12 mouse cellular contexts compared by ENCODE assay signal in the genomic region with DNA sequence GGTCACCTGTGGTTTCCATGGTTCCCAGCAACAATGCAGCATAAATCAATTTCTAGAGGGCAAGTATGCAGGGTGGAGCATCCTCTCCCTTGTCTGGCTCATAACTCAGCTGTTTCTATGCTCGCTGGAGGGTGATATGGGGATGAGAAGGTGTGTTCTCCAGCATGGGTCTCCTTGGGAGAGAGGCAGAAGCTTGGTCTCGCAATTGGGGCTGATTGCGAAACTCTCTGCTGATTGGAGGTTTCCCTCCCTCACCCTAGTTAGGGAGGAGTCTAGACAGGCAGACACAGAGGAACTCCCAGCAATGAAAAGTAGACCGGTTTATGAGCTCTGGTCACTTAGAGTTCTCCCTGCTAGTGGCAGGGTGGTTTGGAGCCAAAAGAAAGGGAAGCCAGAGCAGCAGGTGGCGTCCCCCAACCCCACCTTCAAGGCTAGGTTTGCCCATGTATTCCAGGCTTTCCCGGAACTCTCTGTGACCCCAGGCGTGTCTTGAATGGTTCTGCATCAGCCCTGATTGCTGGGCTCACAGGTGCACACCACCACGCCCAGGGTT. TPM values are rescaled to one million over a fixed set of nuclear protein-coding genes. Genes with fewer than 3 reads are reported as not detected.
DNase-seq lines count a peak whose midpoint lies in the region; ATAC-seq and TF ChIP-seq lines count a peak whose summit lies in the region.
"Had no signal": no experiment of that assay in that cellular context is flagged by ENCODE, and none has a peak within 500 bp of the region (broad histone marks: within the 10 kb centered on the region; RNA-seq: fewer than 3 reads in every experiment).

No protein-coding gene starts in this region.

- no peaks in the 10 kb centered on the region for H3K9me3 ChIP-seq in forebrain, postnatal 0 days (ENCODE audit: low read length)
- H3K9me3 ChIP-seq: embryonic facial prominence, embryonic 12.5 days; heart, embryonic 10.5 days had no signal

- H3K27ac ChIP-seq in forebrain, postnatal 0 days (ENCODE audit: low read depth, low read length), result no peak overlapping the region
- H3K27ac ChIP-seq: embryonic facial prominence, embryonic 12.5 days; heart, embryonic 10.5 days; hindbrain, postnatal 0 days had no signal

- H3K4me3 ChIP-seq in forebrain, postnatal 0 days (ENCODE audit: low read depth, low read length), result no peak overlapping the region
- H3K4me3 ChIP-seq: embryonic facial prominence, embryonic 12.5 days; heart, embryonic 10.5 days had no signal

- H3K9ac ChIP-seq in forebrain, postnatal 0 days, result no peak overlapping the region
- H3K9ac ChIP-seq: embryonic facial prominence, embryonic 12.5 days had no signal

- no peaks in the 10 kb centered on the region for H3K27me3 ChIP-seq in forebrain, postnatal 0 days (ENCODE audit: insufficient read depth, low read length)
- H3K27me3 ChIP-seq: embryonic facial prominence, embryonic 12.5 days had no signal

- ATAC-seq in granulocyte monocyte progenitor cell, adult 5-6 weeks (replicated peaks; ENCODE audit: poor library complexity, severe bottlenecking), result peak; percentile 98
- ATAC-seq in forebrain, postnatal 0 days, result no peak; the same call in 1 of the 2 replicates
- ATAC-seq: hindbrain, postnatal 0 days; midbrain, embryonic 16.5 days had no signal

- no peak overlapping the region for H3K4me2 ChIP-seq in forebrain, postnatal 0 days (ENCODE audit: low read depth)
- H3K4me2 ChIP-seq: embryonic facial prominence, embryonic 12.5 days had no signal

- 65% methylated on average over 8 of the region's 8 CpGs for WGBS in forebrain, postnatal 0 days

- peak; percentile 44 for DNase-seq in adrenal gland, postnatal 10 days
- no peak for DNase-seq in adrenal gland, adult 18-20 months (ENCODE audit: low spot score in 2 of 2)
- peak; percentile 84 for DNase-seq in 416B (ENCODE audit: low read depth)
- peak; percentile 56 for DNase-seq in lung, postnatal 25 days (ENCODE audit: low spot score)
- no peak for DNase-seq in frontal cortex, postnatal 25 days (ENCODE audit: low spot score in 2 of 2)
- no peak for DNase-seq in forebrain, postnatal 0 days
- no peak for DNase-seq in heart, adult 9 months (ENCODE audit: low spot score in 2 of 2)

- no peaks in the 10 kb centered on the region for H3K36me3 ChIP-seq in forebrain, postnatal 0 days (ENCODE audit: insufficient read depth)
- H3K36me3 ChIP-seq: embryonic facial prominence, embryonic 12.5 days; heart, embryonic 10.5 days had no signal

- no peaks in the 10 kb centered on the region for H3K4me1 ChIP-seq in forebrain, postnatal 0 days (ENCODE audit: insufficient read depth)
- H3K4me1 ChIP-seq: embryonic facial prominence, embryonic 12.5 days; heart, embryonic 10.5 days had no signal

- no peak for TF ChIP-seq CTCF in forebrain, postnatal 0 days (IDR thresholded peaks at IDR 0.05; ENCODE audit: low read depth)

RNA-seq across cellular contexts. Expression of a gene that starts 30.5 kb away (rescaled TPM):
- under 1 TPM; 0.69 to 0.82 TPM for total RNA-seq in adrenal gland, postnatal 10 days (2021)
- under 1 TPM in 1 of 2 experiments, not detected in 1; 0.13 TPM for total RNA-seq in adrenal gland, adult 18-20 months (2021)
- total RNA-seq in granulocyte monocyte progenitor cell, adult 5-6 weeks (2014; fragmentation: Nextera tagmentation), result not detected in 2 replicates
- not detected in 2 replicates for total RNA-seq in granulocyte monocyte progenitor cell, adult 5-6 weeks (2017)
- total RNA-seq in forebrain, postnatal 0 days (2014; rRNA removed), result 0.15 and 1.00 TPM in 2 replicates
- polyA plus RNA-seq in forebrain, postnatal 0 days (2015; fragmentation: Nextera tagmentation; extraction: Ambion mirVana), result 0.16 TPM in 2 replicates

Comparison
In these comparisons a context has a peak if more than half of its experiments do, and no peak if none do; other contexts are left out.
1. DNase-seq: peak in adrenal gland, postnatal 10 days (single experiment), 416B (single experiment) and lung, postnatal 25 days (single experiment); none in adrenal gland, adult 18-20 months (0 of 2), frontal cortex, postnatal 25 days (0 of 2), forebrain, postnatal 0 days (single experiment) and heart, adult 9 months (0 of 2).